Mouse (Mus musculus) thymus, postnatal 36 days (tissue): ENCODE data around the gene Slc7a1.

Experiments
- DNase-seq, 2 experiments: peaks; one replicate each; pipeline ENCODE4 v3.0.0; 2022; ENCODE audit warnings: mixed read lengths in 2 of 2

Gene Slc7a1

GRCm38 (mm10) chr5:148399660-148400443, at the start of gene Slc7a1:
Gene Slc7a1 (minus strand): TSS chr5:148399904.
- peak; percentile 90 to 93 for DNase-seq

DNA sequence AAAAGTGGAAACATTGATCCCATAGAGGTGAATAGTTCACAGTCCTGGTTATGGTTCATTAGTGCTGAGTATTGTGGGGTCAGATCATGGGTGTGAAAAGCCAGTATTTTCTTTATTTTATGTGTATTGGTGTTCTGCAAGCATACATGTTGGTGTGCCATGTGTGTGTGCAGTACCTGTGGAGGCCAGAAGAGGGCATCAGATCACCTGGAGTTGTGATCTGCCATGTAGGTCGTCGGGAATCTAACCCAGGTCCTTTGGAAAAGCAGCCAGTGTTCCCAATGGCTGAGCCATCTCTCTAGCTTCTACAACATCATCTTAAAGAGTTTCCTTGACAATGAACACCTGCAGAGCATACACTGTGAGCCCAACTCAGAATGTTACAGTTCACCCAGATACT, 45.3 kb upstream of the Slc7a1 start:
- DNase-seq, result no peak

- no peak for DNase-seq
Observed at GRCm38 (mm10) chr5:148443734-148444133, 44.0 kb upstream of the Slc7a1 start.

- DNase-seq, result no peak
Observed at GRCm38 (mm10) chr5:148435660-148436059, 36.0 kb upstream of the Slc7a1 start.

DNA sequence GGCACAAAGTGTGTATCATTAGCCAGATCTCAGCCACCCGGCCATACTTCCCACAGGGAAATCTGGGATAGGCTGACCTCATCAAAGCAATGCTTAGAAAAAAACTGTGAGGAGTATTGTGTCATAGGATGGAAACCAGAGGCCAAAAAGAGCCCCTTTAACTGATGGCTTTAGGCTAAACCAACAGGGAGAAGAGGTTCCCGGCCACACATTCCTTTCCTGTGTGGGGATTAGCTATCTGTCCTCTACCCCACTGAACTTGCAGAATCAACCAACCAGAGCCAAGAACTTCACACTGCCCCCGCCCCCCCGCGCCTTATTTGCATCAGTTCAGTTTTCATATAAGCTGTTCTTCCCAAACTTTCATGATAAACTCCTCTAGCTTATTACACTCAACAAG, 32.4 kb upstream of the Slc7a1 start:
- DNase-seq, result no peak

DNA sequence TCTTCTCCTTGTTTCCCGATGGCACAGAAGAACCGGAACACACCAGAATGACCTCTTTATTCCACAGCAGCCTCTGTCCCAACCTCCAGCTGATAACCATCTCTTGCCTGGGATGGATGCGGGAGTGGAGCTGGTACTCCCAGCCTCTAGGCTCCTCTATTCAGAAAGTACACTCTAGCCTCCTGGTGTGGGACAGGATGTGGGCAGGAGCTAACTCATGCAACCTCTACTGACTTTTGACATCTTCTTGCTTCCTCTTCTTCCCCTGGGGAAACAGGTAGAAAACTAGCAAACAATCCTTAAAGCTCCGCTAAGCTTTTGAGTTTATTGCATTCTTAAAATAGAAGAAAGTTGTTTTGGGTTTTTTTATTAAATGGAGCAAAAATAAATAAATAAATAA, 29.1 kb upstream of the Slc7a1 start:
- DNase-seq, result no peak

GRCm38 (mm10) chr5:148425136-148425535, 25.4 kb upstream of the Slc7a1 start:
- DNase-seq, result no peak

DNA sequence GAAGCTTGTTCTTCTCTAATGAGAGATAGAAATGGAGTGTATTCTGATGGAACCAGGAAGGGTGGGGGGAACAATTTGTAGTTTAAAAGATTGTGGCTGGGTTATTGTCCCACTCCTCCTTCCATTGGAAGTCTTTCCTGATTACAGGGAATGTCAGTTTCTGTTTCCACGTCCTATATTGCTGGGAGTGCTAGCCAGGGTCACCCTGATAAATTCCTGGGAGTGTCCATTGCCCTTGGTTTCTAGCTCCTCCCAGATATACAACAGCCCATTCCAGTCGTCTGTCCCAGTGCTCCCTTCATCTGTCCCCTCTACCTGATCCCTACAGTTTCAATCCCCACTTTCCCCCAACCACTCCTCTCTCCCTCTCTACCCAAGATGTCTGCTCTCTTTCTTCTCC, 21.6 kb upstream of the Slc7a1 start:
- DNase-seq, result no peak

GRCm38 (mm10) chr5:148419112-148419526, 19.4 kb upstream of the Slc7a1 start:
- no peak for DNase-seq

DNA sequence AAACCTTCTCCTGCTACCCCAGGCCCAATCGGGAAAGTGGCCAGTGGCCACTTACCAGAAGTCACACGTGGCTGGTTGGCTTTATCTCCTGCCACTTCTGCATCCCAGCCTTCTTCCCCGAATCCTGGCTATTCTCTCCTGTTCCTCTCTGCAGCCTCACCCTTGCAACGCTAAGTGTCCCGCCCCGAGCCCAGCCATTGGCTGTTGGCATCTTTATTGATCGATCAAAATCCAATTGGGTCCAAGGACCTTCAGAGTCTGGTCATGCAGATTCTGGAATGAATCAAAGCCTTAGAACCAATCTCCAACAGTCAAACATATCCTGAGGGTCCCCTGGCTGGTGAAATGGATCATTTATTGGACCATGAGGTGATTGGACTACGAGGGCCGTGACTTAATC, 18.7 kb upstream of the Slc7a1 start:
- no peak for DNase-seq

DNA sequence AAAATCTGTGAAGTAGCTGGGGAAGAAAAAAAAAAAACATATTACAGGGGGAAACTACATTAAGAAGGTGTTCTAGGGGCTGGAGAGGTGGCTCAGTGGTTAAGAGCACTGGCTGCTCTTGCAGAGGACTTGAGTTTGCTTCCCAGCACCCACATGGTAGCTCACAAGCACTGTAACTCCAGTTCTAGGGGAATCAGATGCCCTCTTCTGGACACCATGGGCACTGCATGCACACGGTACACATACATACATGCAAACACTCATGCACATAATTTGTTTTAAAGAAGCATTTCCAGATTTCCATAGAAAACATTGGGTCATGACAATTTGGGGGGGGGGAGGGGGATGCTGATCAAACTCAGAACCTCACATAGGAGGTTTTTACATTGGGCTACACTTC, 18.1 kb upstream of the Slc7a1 start:
- DNase-seq, result no peak

- no peak for DNase-seq
Observed at GRCm38 (mm10) chr5:148416461-148416860, 16.8 kb upstream of the Slc7a1 start.

- DNase-seq, result no peak
Observed at GRCm38 (mm10) chr5:148414233-148414632, 14.5 kb upstream of the Slc7a1 start.

GRCm38 (mm10) chr5:148412504-148412903, 12.8 kb upstream of the Slc7a1 start:
- DNase-seq, result no peak

GRCm38 (mm10) chr5:148409465-148409864, 9.8 kb upstream of the Slc7a1 start:
- DNase-seq, result no peak

DNA sequence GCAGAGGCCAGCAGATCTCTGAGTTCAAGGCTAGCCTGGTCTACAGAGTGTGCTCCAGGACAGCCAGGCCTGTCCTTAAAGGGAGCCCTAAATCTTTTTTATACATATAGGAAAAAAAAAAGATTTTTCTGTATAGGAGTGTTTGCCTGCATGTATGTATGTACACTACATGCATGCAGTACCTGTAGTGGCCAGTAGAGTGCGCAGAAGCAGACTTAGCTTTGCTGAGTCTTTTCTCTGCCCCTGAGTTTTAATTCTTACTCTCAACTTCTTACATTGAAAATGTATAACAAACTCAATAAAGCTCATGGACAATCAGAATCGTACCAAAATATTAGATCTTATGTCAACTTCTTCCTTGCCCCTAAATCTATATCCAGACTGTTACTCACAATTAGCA, 7.2 kb upstream of the Slc7a1 start:
- no peak for DNase-seq

- no peak for DNase-seq
Observed at GRCm38 (mm10) chr5:148404548-148404947, 4.8 kb upstream of the Slc7a1 start.

DNA sequence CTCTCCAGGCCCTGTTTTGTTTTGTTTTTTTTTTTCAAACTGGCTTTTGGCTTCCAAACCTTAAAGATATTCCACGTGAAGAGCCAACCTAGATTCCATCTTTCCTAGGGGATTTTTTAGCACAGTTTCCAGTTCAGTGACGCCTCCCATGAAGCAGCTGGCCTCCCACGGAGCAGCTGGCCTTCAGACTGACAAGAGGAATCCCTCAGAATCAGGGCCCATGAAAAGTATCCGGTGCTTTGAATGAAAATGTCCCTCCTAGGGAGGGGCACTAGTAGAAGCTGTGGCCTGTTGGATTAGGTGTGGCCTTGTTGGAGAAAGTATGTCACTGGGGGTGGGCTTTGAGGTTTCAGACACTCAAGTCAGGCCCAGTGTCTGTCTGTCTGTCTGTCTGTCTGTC, 2.9 kb upstream of the Slc7a1 start:
- no peak for DNase-seq

- peak; percentile 52 to 68 for DNase-seq
Observed at GRCm38 (mm10) chr5:148398766-148399659, 691 bp downstream of the Slc7a1 start.

DNA sequence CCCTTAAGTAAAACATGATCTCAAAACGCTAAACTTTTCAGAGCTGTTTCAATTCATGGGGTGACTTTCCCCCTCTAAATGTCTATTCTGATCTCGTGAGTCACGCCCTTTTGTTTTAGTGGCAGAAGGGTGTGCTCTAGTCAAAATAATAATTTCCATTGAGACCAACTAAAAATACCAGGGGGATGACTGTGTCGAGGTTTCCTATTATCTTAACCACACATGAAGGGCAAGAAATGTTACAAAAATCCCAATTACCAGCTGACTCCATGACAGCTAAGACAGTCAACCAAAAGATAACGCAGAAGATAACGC, 1.3 kb downstream of the Slc7a1 start:
- DNase-seq, result no peak

DNA sequence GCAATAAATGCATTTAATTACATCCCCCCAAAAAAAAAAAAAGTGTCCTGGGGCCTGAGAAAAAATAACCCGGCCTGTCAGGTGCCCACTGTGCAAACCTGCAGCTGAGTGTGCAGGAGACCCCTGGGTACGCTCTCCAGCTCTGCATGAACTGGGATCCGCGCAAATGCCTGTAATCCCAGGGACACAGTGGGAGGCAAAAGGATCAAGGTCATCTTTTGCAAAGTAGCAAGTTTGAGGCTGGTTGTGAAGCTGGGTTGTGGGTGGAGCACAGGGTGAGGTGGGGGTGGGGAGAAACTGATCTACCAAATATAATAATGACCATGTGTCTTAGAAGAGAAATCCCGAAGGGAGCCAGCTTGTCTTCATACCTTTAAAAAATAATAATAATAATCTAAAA, 1.8 kb downstream of the Slc7a1 start:
- no peak for DNase-seq

DNA sequence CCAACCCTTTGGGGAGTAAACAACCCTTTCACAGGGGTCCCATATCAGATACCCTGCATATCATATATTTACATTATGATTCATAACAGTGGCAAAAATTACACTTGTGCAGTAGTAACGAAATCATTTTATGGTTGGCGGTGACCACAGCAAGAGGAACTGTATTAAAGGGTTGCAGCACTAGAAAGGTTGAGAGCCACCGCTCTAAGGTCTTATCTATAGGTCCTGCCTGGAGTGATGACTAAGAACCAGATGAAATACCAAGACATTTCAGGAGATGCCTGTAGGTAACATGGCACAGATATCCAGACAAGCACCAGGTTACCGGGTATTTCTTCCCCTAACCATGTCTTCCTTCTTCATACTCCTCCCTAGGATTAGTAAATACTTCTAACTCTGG, 2.3 kb downstream of the Slc7a1 start:
- DNase-seq, result no peak

GRCm38 (mm10) chr5:148393316-148393715, 6.4 kb downstream of the Slc7a1 start:
- no peak for DNase-seq

- no peak for DNase-seq
Observed at GRCm38 (mm10) chr5:148392831-148393230, 6.9 kb downstream of the Slc7a1 start.
